Mouse (Mus musculus) hindbrain, embryonic 11.5 days (tissue): ENCODE measurements around the gene Olfr1301. TPM values are rescaled to one million over a fixed set of nuclear protein-coding genes. Genes with fewer than 3 reads are reported as not detected.

Experiments
- ATAC-seq: fragments of 200-750 bp; cut with Nextera tagmentation; 2 replicates; pipeline ENCODE4 v1.8.0; 2017; ENCODE audit warnings: mild to moderate bottlenecking, moderate TSS enrichment, moderate library complexity; ENCODE audit not compliant: low FRiP score
- DNase-seq: peaks from one replicate; pipeline ENCODE4 v3.0.0-alpha.2; 2015; ENCODE audit warnings: low spot score
- H3K27ac ChIP-seq: fragments of 300-500 bp; sonication (generic); 2 replicates; pipeline ENCODE4 v1.5.1; 2014; ENCODE audit warnings: mild to moderate bottlenecking, low read depth, low read length
- H3K27me3 ChIP-seq: fragments of 300-500 bp; sonication (generic); 2 replicates; pipeline ENCODE4 v1.6.1; 2014; ENCODE audit warnings: mild to moderate bottlenecking, low read length, moderate library complexity, mixed read lengths; ENCODE audit not compliant: control insufficient read depth, insufficient read depth
- H3K36me3 ChIP-seq: fragments of 300-500 bp; sonication (generic); 2 replicates; pipeline ENCODE4 v1.6.1; 2014; ENCODE audit warnings: mild to moderate bottlenecking, low read length, moderate library complexity, mixed read lengths; ENCODE audit not compliant: control insufficient read depth, insufficient read depth
- H3K4me1 ChIP-seq: fragments of 300-500 bp; sonication (generic); replicated peaks from 2 replicates; pipeline ENCODE4 v1.6.1; 2014; ENCODE audit warnings: low read length, mixed read lengths; ENCODE audit not compliant: control insufficient read depth, insufficient read depth
- H3K4me2 ChIP-seq: fragments of 300-500 bp; sonication (generic); replicated peaks from 2 replicates; pipeline ENCODE4 v1.6.1; 2014; ENCODE audit warnings: mild to moderate bottlenecking, low read depth, low read length
- H3K4me3 ChIP-seq: fragments of 300-500 bp; sonication (generic); 2 replicates; pipeline ENCODE4 v1.5.1; 2014; ENCODE audit warnings: low read depth, low read length
- H3K9ac ChIP-seq: fragments of 300-500 bp; sonication (generic); 2 replicates; pipeline ENCODE4 v1.6.1; 2014; ENCODE audit warnings: low read depth, low read length
- H3K9me3 ChIP-seq: fragments of 300-500 bp; sonication (generic); 2 replicates; pipeline ENCODE4 v1.6.1; 2016; ENCODE audit warnings: low read length; ENCODE audit not compliant: control insufficient read depth
- WGBS: fragments of 180-500 bp; shearing (Covaris S2); extraction: QIAGEN DNeasy Blood & Tissue Kit; methylation state at CpG from one replicate; pipeline ENCODE4 v1.1.7; 2014; 5-methylcytosine and 5-hydroxymethylcytosine counted together
- polyA plus RNA-seq: library from polyadenylated mRNA; unstranded; fragments of >200 nt; fragmentation: Nextera tagmentation; extraction: Ambion mirVana; gene quantifications from 2 replicates; pipeline ENCODE4 v1.2.1, GENCODE M21; 2014

Olfr1301 gene
- not detected in 2 replicates for polyA plus RNA-seq

GRCm38 (mm10) chr2:111750706-111751105 lies at the start of gene Olfr1301:
Gene Olfr1301 (plus strand): TSS chr2:111751006.
- Histone ChIP-seq H3K4me1 (no peaks in the 10 kb centered on the region), H3K4me3 (no peak within 1 kb of the TSS), H3K27me3 (no peaks in the 10 kb centered on the region), H3K4me2 (no peak within 1 kb of the TSS), H3K36me3 (no peaks in the 10 kb centered on the region), H3K27ac (no peak within 1 kb of the TSS), H3K9ac (no peak within 1 kb of the TSS), H3K9me3 (no peaks in the 10 kb centered on the region)
- DNase-seq: no peak
- WGBS: 85% methylated on average over 3 of the region's 3 CpGs
- ATAC-seq: no peak

- H3K9ac ChIP-seq: no peak overlapping the region
These were observed 24.1 kb upstream of the Olfr1301 start for GRCm38 (mm10) chr2:111726739-111727138.

GRCm38 (mm10) chr2:111777129-111777528 lies 26.3 kb downstream of the Olfr1301 start, which contains the start of gene Olfr1302:
Gene Olfr1302 (plus strand): TSS chr2:111777429.
- Histone ChIP-seq H3K27me3 (no peaks in the 10 kb centered on the region), H3K4me2 (no peak within 1 kb of the TSS), H3K36me3 (no peaks in the 10 kb centered on the region), H3K9me3 (no peaks in the 10 kb centered on the region), H3K9ac (no peak within 1 kb of the TSS), H3K4me1 (no peaks in the 10 kb centered on the region), H3K4me3 (no peak within 1 kb of the TSS), H3K27ac (no peak within 1 kb of the TSS)
- 82% methylated on average over 2 of the region's 2 CpGs for WGBS
- no peak for ATAC-seq
- DNase-seq: no peak

More at GRCm38 (mm10) chr2:111726739-111727138, 24.1 kb upstream of the Olfr1301 start:
- H3K27me3 ChIP-seq: no peaks in the 10 kb centered on the region
- H3K4me2 ChIP-seq: no peak overlapping the region
- no peak for DNase-seq
- no peak overlapping the region for H3K4me3 ChIP-seq
- H3K4me1 ChIP-seq: no peaks in the 10 kb centered on the region
- H3K27ac ChIP-seq: no peak overlapping the region
- no peak for ATAC-seq
- no peaks in the 10 kb centered on the region for H3K36me3 ChIP-seq
- H3K9me3 ChIP-seq: no peaks in the 10 kb centered on the region

Other genes starting within 250 kb of the Olfr1301 start
- gene Olfr1293-ps, start 225.8 kb upstream of the Olfr1301 start, polyA plus RNA-seq: not detected in 2 replicates
- not detected in 2 replicates for gene Olfr1294, start 210.7 kb upstream of the Olfr1301 start, polyA plus RNA-seq
- gene Olfr1295, start 181.3 kb upstream of the Olfr1301 start, polyA plus RNA-seq: not detected in 2 replicates
- not detected in 2 replicates for gene Olfr1297, start 124.5 kb upstream of the Olfr1301 start, polyA plus RNA-seq
- not detected in 2 replicates for gene Olfr1298, start 101.8 kb upstream of the Olfr1301 start, polyA plus RNA-seq
- gene Olfr1299, start 89.6 kb upstream of the Olfr1301 start, polyA plus RNA-seq: not detected in 2 replicates
- gene Olfr1302, start 26.4 kb downstream of the Olfr1301 start, polyA plus RNA-seq: not detected in 2 replicates
- gene Olfr1303, start 69.3 kb downstream of the Olfr1301 start, polyA plus RNA-seq: not detected in 2 replicates
- not detected in 2 replicates for gene Olfr1305, start 126.1 kb downstream of the Olfr1301 start, polyA plus RNA-seq
- not detected in 2 replicates for gene Olfr1306, start 165.3 kb downstream of the Olfr1301 start, polyA plus RNA-seq
- not detected in 2 replicates for gene Olfr1307, start 198.4 kb downstream of the Olfr1301 start, polyA plus RNA-seq
- gene Olfr1308, start 213.9 kb downstream of the Olfr1301 start, polyA plus RNA-seq: not detected in 2 replicates
- gene Olfr1309, start 239.3 kb downstream of the Olfr1301 start, polyA plus RNA-seq: not detected in 2 replicates